Mouse (Mus musculus) midbrain, embryonic 16.5 days (tissue): Measurements from ENCODE around the gene Pdzd7. TPM values are rescaled to one million over a fixed set of nuclear protein-coding genes. Genes with fewer than 3 reads are reported as not detected.

ENCODE experiments used
- polyA plus RNA-seq: library from polyadenylated mRNA; unstranded; fragments of >200 nt; fragmentation: Nextera tagmentation; extraction: Ambion mirVana; gene quantifications from 2 replicates; pipeline ENCODE4 v1.2.1, GENCODE M21; 2015

Gene Pdzd7
- polyA plus RNA-seq, 1 experiment from 2014 or later: 3.9 TPM

Other genes starting within 250 kb of the Pdzd7 start
- 30.3 and 35.7 TPM in 2 replicates for gene Slf2, start 114.6 kb downstream of the Pdzd7 start, polyA plus RNA-seq
- gene Sema4g, start 56.6 kb downstream of the Pdzd7 start, polyA plus RNA-seq: 16.5 and 16.9 TPM in 2 replicates
- gene Twnk, start 40.1 kb downstream of the Pdzd7 start, polyA plus RNA-seq: 13.6 and 16.0 TPM in 2 replicates
- 88.6 and 92.9 TPM in 2 replicates for gene Mrpl43, start 39.3 kb downstream of the Pdzd7 start, polyA plus RNA-seq
- gene Lzts2, start 31.3 kb downstream of the Pdzd7 start, polyA plus RNA-seq: 15.5 and 17.2 TPM in 2 replicates
- gene Sfxn3, start 1.8 kb upstream of the Pdzd7 start, polyA plus RNA-seq: 95.9 and 101 TPM in 2 replicates
- 1.3 and 1.9 TPM in 2 replicates for gene Kazald1, start 29.5 kb upstream of the Pdzd7 start, polyA plus RNA-seq
- not detected in 2 replicates for gene Tlx1, start 105.0 kb upstream of the Pdzd7 start, polyA plus RNA-seq
- 0.07 and 0.08 TPM in 2 replicates for gene Lbx1, start 190.1 kb upstream of the Pdzd7 start, polyA plus RNA-seq